Mouse (Mus musculus) urinary bladder, postnatal 10 days (tissue): Measurements from ENCODE around the gene Tmem161a.

Experiments used
- DNase-seq: peaks from one replicate; pipeline ENCODE4 v3.0.0; 2022; ENCODE audit warnings: low spot score

Gene Tmem161a

DNA sequence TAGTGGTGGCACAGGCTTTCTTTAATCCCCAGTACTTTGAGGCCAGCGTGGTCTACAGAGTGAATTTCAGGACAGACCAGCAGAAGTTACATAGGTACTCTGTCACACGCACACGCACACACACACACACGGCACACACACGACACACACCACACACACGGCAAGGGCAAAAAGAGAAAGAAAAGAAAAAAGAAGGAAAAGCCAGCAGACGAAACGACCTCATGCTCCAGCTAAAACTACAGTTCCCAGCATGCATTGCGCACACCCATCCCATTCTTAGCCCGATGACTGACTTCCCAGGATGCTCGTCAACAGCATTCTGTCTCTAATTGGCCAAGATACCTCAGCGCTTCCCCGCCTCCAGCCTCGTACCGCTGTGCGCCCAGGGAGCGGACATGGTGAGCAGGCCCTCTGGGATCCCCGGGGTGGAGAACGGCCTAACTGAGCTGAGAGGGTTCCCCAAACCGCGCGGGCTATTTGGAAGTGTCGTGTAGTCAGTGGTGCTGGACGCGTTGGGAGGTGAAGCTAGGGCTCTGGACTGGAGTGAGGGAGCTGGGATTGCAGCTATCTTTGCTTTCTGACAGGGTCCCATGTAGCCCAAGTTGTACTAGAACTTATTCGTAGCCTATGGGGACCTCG lies at the start of gene Tmem161a:
Tmem161a (plus strand) TSS at position 314 of the 639 bp plus-strand sequence.
- peak; percentile 65 for DNase-seq

DNA sequence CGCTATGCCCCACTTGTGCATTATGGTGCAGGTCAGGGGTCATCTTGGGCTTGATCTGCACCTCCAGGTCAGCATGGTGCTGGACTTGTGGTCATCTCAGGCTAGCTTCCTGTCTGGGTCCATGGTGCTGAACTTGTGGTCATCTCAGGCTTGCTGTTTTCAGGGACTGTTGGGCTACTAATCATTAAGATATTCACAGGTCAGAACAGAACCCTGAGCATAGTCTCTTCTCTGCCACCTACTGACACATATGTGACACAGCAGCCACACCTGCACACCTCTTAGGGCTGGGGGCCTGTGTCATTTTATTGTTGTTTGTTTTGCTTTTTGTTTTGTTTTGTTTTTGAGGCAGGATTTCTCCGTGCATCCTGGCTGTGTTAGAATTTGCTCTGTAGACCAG lies 49.3 kb upstream of the Tmem161a start:
- DNase-seq, result no peak

DNA sequence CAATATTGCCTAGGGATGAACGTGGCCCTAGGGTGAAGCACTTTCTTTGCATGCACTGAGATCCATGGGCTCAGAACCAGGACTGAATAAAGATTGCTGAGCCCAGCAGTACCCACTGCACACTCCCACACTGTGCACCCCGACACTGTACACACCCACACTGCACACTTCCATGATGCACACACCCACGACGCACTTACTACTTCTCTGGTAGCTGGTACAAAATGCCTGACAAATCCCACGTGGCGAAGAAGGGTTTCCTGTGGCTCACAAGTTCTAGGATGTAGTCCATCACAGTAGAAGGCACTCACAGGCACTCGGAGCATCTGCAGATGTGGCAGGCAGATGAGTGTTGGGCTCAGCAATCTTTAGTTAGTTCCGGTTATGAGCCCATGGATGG lies 47.2 kb upstream of the Tmem161a start:
- no peak for DNase-seq

DNA sequence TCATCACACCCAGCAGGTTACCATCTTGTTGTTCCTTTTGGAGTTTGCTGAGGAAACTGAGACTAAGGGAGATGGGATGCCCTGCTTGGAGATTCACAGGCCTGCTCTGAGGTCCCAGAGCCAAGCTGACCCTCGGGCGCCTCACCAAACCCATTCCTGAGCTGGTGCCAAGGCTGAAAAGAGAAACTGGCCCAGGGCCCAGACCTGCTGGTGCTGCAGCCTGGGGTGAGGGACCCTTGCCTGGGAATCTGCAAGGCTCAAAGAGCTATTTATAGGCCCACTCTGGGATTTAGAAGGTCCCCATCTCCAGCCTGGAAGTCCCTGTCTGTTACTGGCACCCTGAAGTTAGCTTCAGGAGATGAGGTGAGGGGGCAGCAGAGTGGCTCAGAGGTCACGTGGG lies 43.7 kb upstream of the Tmem161a start:
- no peak for DNase-seq

DNA sequence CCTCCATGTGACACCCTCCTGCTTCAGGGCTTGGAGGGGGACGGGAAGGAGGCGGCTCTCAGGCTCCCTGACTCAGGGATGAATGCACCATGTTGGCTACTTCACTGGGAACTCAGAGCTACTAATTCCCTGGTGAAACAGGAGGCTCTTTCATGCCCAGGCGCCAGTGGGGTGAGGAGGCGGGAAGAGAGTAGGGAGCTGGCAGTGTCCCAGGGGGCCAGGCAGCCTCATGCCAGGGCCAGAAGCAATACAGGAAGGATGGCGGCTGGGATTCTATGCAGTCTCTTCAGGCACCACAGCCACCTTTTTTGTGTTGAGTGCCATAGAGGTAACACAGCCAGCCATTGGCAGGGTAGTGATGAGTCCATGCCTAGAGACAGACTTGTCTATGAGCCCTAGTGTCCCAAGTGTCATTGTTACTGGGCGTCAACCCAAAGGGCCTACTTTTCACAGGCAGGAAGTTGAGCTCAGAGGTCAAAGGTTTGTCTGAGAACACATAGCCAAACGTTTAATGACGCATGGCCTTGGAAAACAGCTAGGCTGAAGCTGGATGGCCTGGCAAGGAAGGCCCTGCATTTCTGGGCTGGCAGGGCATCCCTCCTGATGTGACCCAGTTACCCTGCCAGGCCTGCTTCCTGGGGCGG lies 42.7 kb upstream of the Tmem161a start:
- DNase-seq, result no peak

DNA sequence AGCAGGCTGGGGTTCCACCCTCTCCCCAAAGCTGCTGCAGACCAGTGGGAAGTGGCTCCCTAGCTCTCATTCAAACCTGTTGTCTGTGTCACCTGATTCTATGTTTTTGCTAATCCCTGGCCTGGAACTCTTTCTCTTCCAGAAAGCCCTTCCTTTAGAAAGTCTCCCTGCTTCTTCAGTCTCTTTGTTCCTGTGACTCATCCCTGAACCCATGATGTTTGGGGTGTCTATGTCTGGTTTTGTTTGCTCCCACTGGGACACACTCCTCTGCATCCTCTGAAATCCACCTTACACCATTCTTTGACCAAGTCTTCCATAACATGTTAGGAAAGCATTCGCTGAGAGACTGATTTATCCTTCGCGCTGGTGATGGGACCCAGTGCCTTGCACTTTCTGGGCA lies 42.1 kb upstream of the Tmem161a start:
- no peak for DNase-seq

DNA sequence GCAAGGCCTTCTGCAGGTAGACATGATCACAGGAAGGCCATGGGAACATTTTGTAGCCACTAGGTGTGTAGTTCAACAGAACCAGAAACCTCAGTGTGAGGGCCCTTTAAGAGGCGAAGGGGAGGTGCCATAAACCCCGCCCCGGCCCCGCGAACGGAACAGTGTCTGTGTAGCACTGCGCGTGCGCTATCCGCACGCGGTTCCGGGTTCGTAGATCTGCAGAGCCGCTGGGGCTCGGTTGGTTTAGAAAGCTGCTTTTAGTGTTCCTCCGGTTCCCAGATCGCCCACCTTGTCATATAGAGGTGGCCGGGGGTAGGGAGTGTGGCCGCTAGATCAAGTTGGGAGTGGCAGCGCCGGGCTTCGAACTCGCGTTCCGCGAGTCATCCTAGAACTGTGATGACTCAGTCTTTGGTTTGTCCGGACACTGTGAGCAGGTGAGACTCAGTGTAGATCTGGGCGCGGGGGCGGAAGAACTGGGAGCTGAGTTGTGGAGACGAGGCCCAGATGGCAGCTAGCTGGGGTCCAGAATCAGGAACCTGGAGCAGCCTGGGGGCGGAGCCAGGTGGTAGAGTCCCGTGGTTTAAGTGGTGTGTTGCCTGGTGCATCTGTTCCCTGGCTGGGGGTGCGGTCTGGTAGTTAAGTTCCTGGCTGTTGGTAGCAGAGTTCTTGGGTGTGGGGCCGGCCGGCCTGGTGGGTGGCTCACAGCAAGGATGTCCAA lies 40.8 kb upstream of the Tmem161a start, which contains the start of gene Nr2c2ap:
Nr2c2ap (plus strand) TSS at position 168 of the 718 bp plus-strand sequence.
- DNase-seq, result no peak

DNA sequence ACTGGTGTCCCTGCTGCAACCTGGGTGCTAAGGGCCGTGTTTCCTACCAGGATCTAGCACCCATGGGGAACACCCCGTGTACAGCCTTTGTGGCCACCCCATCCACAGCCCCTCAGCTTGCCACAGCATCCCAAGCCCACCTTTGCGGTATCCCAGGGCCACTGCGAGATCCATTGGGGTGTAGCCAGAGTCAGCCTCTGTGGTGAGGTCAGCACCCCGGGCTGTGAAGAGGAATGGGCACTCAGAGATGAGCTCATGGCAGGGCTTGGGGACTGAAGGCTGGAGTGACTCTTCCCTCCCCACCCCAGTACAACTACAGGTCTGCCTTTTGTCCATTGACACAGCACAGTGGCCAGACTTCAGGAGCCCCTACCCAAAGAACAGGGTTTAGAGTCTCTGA lies 38.1 kb upstream of the Tmem161a start:
- no peak for DNase-seq

DNA sequence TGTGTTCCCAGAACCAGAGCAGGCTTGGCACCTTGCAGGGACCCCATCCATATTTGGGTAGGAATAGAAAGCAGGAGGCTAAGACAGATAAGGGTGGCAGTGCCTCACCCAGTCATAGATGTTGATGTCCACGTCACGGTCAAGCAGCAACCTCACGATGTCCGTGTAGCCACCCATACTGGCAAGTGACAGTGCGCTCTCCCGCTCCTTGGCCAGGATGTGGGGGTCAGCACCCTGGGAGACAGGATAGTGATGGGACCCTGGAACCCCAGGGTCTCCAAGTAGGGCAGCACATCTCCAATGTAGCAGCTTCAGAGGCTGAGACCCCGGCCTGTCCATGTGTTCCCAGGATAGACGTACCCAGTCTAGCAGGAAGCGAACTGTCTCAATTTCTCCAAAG lies 37.2 kb upstream of the Tmem161a start:
- no peak for DNase-seq

DNA sequence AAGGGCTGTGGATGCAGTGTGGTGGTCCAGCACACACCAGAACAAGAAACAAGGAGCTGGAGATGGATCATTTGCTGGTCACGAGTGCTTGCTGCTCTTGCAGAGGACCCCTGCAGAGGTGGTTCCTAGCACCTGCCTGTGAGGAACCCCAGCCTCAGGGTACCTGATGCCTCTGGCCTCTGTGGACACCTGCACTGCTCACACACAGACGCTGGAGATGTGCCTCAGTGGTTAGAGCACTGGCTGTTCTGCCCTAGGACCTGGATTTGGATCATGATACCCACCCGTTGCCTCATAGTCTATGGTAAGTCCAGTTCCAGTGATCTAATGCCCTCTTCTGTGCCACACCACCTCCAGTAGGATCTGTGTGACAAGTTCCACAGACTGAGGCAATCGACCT lies 35.6 kb upstream of the Tmem161a start:
- no peak for DNase-seq

DNA sequence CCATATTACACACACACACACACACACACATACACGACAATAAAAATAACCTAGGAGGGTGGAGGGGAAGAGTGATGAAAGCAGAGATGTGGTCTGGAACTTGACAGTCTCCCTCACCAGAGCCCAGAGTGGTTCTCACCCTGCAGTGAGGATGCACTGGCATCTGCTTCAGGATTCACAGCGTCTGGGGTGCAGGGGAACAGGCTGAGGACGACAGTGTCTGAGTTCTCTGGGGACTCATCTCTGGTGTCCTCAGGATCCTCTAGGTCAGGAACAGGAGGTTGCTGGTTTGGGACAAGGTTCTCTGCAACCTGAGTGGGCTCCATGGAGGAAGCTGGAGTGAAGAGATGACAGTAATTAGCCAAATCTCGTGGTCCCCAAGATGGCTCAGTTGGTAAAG lies 34.3 kb upstream of the Tmem161a start:
- no peak for DNase-seq

DNA sequence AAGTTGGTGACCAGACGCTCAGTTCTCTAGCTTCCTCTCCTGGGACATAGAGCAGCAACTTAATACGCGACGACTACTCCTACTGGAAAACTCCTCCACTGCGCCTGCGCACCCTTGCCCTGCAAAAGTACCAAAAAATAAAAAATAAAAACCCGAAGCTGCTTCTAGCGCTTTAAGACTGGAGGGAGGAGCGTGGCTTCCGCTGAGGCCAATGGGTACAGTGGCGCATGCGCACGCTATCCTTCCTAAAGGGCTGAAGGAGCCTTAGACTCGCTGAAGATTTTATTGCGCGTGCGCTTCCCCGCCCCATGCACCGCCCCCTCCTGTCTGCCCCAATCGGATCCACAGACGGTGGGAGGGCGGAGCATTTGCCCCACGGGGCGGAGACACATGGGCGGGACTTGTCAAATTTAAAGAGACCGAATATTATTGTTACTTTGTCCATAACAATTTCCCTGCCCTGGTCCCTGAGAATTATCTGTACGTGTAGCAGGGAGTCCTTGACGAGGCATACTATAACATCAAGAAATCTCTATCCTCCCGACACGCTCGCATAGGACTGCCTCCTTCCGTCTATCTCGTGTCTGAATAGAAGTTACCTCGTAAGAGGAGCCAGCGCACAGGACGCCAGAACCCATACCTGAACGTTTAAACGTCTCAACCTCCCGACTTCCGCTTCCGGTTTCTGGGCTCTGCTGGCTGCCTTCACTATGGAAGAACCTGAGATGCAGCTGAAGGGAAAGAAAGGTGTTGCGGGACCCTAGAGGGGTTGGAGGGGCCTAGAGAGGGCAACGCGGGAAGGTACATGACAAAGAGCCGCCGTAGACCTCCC lies 32.9 kb upstream of the Tmem161a start, which contains the start of the genes Rfxank, Borcs8 and Mef2b:
Rfxank (minus strand) TSS at position 129 of the 832 bp plus-strand sequence.
Borcs8 (plus strand) TSS at position 474 of the 832 bp plus-strand sequence.
Mef2b (plus strand) TSS at position 686 of the 832 bp plus-strand sequence.
- DNase-seq, result peak; percentile 95

DNA sequence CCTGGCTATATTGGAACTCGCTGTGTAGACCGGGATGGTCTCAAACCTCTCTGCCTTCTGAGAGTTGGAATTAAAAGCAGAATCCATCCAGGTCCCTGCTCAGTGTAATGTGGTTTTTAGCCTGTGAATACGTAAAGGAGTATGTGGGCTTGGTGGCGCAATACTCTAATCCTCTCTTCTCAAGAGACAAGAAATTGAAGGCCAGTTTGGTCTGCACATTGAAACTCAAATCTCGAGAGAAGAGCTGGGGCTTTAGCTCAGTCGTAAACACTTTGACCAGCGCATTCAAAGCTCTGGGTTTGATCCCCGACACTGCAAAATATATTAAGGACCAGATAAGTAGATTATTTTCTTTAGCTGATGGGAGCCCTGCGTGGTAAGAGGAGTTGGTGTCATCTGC lies 32.2 kb upstream of the Tmem161a start:
- no peak for DNase-seq

DNA sequence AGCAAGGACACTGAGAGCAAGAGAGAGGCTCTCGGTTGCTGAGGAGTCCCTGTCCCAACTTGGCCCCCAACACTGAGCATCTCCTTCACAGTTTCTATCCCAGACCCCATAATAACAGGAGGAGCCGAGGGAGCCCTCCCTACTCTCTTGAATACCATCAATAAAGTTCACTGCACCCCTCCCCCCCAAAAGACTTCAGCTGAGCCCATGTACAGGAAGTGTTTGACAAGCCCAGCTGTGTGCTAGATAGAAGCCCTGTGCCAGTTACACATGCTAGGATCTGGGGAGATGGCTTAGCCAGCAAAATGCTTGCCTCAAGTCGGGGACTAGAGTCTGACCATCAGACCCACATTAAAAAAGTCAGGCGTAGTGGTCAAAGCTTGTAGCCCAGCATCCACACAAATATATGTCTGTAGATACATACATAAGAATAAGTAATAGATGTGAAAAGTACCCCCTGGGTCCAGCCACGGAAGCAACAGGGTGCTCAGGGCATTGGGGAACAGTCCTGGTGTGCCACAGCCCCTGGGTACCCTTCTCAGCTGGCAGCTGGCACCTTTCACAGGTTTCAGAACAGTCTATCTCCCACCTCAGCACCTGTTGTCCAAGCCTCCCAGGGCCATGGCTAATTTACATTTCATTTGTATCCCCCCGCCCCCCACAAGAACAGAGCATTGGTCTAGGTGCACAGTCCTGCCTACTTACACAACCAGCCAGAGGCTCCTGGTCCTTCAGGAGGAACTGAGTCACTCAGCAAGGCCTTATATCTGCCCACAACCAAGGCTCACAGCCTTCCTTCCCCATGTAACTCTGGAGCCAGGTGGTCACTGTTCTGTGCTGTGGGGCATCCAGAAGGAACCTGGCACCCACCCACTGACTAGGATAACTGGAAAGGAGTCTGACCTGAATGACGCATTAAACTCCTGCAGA lies 24.2 kb upstream of the Tmem161a start:
- no peak for DNase-seq

DNA sequence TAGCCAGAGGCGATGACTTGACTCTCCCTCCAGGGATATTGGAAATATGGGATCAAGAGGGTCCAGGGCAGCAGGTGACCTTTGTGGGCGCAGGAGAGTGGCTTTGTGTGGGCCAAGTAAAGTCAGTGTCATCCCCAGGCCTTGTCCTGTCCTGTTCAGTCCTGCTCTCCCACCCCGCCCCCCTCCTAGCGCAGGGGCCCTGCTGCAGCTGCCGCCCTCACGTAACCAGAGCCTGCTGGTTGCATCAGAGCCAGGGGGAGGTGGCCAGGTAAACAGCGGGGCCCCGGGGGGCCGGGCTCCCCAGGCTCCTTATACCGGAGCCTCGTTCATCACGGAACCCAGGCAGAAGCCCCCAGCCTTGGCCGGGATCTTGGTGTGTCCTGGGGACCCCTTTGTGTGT lies 22.0 kb upstream of the Tmem161a start:
- no peak for DNase-seq

DNA sequence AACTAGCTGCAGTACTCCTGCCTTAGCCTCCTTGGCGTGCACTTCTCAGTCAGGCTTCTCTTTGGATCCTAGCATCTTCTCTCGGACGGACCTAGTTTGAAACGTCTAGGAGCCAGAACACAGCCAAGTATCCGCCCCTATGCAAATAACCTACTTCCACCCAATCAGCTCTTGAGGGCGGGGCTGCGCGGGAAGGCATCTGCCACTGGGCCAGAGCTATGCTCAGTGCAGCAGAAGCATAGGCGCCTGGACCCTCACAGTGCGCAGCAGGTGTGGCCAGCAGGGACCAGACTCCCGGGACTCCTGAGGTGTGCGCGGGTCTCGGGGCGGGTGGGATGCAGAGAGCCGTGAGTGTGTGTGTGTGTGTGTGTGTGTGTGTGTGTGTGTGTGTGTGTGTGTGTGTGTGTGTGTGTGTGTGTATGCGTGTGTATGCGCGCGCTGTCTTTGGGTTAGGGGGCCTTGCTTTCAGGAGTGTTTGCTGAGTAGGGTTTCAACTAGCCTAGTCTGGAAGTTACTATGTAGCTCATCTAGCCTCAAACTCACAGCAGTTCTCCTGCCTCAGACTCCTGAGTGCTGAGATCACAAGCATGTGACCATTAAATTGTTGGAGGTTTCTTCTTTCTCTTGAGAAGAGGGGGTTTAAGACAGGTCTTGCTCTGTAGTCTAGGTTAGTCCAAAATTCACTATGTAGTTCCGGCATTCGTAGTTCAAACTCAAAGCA lies 19.5 kb upstream of the Tmem161a start:
- no peak for DNase-seq

DNA sequence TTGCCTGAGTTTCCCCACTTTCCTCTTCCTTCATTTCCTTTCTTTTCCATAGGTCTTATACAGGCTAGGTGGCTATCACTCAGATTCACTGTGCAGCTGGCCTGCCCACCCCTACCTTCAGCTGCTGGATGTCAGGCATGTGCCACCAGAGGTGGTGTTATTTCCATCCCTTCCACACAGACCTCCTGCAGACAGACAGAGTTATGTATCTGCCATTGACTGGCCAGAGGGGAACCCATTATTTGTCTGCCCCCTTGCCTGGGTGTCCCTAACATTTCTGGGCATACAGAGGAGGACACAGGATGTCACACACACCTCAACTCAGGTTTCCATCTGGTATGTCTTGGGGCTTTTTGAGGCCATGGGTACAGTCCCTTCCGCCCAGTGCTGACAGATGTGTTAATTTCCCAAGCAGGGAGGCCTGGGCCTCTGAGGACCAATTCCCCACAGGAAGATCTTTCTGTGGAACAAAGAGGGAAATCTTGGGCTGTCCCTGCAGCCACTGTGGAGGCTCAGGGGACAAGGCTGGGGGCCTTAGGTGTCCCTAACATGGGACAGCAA lies 14.8 kb upstream of the Tmem161a start:
- DNase-seq, result no peak

DNA sequence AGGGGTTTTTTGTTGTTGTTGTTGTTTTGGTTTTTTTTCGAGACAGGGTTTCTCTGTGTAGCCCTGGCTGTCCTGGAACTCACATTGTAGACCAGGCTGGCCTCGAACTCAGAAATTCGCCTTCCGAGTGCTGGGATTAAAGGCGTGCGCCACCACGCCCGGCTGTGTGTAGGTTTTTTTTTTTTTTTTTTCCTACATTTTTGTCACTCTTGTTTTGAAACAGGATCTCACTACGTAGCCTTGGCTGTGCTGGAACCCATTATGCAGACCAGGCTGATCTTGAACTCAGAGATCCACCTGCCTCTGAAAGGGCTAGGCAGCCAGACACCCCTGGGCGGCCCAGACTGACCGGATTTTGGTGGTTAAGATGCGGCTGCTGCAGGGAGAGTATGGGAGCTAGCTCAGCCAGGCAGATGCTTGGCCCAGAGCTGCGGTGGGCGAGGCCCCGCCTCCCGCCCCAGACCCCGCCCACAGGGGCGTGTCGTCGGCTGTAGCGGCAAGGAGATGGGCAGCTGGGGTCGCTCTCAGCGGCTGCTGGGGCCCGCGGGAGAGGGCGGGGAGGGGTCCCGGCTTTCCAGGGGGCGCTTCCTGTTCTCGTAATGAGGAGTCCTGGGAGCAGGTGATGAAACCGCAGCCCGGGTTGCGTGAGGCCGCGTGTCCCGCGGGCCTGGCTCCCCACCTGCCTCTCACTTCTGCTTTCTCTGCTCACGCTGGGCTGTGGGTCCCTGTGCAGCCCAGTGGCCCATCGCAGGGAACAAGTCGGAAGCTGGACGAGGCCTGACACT lies 13.9 kb upstream of the Tmem161a start:
- no peak for DNase-seq

DNA sequence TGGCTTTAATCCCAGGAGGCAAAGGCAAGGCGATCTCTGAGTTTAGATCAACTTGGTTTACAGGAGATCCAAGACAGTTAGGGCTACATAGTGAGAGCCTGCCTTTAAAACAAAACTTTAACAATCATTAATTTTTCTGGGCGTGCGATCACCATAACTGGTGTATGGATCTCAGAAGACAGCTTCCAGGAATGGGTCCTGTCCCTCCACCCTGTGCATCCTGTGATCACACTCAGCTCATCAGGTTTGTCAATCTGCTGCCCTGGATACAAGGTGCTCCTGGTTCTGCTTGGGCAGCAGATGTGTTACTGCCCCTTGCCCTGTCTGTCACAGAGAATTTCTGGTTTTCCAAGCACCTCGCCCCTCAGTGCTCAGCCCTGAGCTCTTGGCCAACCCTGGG lies 12.9 kb upstream of the Tmem161a start:
- DNase-seq, result no peak
